Mouse (Mus musculus): ENCODE measurements around the gene Sh2d3c.

Sh2d3c gene

GRCm38 (mm10) chr2:32720681-32721229, at the start of gene Sh2d3c:
TSS of gene Sh2d3c (plus strand) at chr2:32721055.
- in situ Hi-C loops (cut with MboI, MseI) = no loop called here

GRCm38 (mm10) chr2:32671147-32671546, 49.7 kb upstream of the Sh2d3c start:
- in situ Hi-C loops (cut with MboI, MseI) = loop anchor here (5.0 kb wide), 1 partner anchor 39 kb away; no protein-coding TSS in a partner anchor

GRCm38 (mm10) chr2:32671907-32672595, 48.8 kb upstream of the Sh2d3c start:
- in situ Hi-C loops (cut with MboI, MseI) = loop anchor here (5.0 kb wide), 1 partner anchor 40 kb away; no protein-coding TSS in a partner anchor

GRCm38 (mm10) chr2:32673176-32673917, 47.5 kb upstream of the Sh2d3c start:
- in situ Hi-C loops (cut with MboI, MseI) = loop anchor here (5.0 kb wide), 1 partner anchor 41 kb away; no protein-coding TSS in a partner anchor

- in situ Hi-C loops (cut with MboI, MseI) = no loop called here
These were observed 44.0 kb upstream of the Sh2d3c start for GRCm38 (mm10) chr2:32676821-32677220.

GRCm38 (mm10) chr2:32677683-32678082, 43.2 kb upstream of the Sh2d3c start:
- in situ Hi-C loops (cut with MboI, MseI) = no loop called here

- in situ Hi-C loops (cut with MboI, MseI) = no loop called here
These were observed 40.8 kb upstream of the Sh2d3c start for GRCm38 (mm10) chr2:32680051-32680451.

- in situ Hi-C loops (cut with MboI, MseI) = no loop called here
These were observed 39.7 kb upstream of the Sh2d3c start for GRCm38 (mm10) chr2:32680961-32681650.

GRCm38 (mm10) chr2:32681754-32682153, 39.1 kb upstream of the Sh2d3c start:
- in situ Hi-C loops (cut with MboI, MseI) = no loop called here

- in situ Hi-C loops (cut with MboI, MseI) = no loop called here
These were observed 38.0 kb upstream of the Sh2d3c start for GRCm38 (mm10) chr2:32682721-32683417.

- in situ Hi-C loops (cut with MboI, MseI) = no loop called here
These were observed 37.2 kb upstream of the Sh2d3c start for GRCm38 (mm10) chr2:32683701-32684100.

- in situ Hi-C loops (cut with MboI, MseI) = no loop called here
These were observed 36.0 kb upstream of the Sh2d3c start for GRCm38 (mm10) chr2:32684681-32685428.

- in situ Hi-C loops (cut with MboI, MseI) = no loop called here
These were observed 35.0 kb upstream of the Sh2d3c start for GRCm38 (mm10) chr2:32685807-32686206.

GRCm38 (mm10) chr2:32686640-32687039, 34.2 kb upstream of the Sh2d3c start:
- in situ Hi-C loops (cut with MboI, MseI) = no loop called here

- in situ Hi-C loops (cut with MboI, MseI) = no loop called here
These were observed 33.3 kb upstream of the Sh2d3c start for GRCm38 (mm10) chr2:32687562-32687961.

- in situ Hi-C loops (cut with MboI, MseI) = no loop called here
These were observed 31.4 kb upstream of the Sh2d3c start for GRCm38 (mm10) chr2:32689420-32689819.

- in situ Hi-C loops (cut with MboI, MseI) = no loop called here
These were observed 29.8 kb upstream of the Sh2d3c start for GRCm38 (mm10) chr2:32691041-32691440.

GRCm38 (mm10) chr2:32692496-32692895, 28.4 kb upstream of the Sh2d3c start:
- in situ Hi-C loops (cut with MboI, MseI) = no loop called here

GRCm38 (mm10) chr2:32693282-32693681, 27.6 kb upstream of the Sh2d3c start:
- in situ Hi-C loops (cut with MboI, MseI) = no loop called here

GRCm38 (mm10) chr2:32693823-32694411, 26.9 kb upstream of the Sh2d3c start:
- in situ Hi-C loops (cut with MboI, MseI) = no loop called here
